Mouse (Mus musculus): ENCODE measurements around the gene Gltp.
A peak's percentile ranks its signal among the peaks of the same experiment; 100 is the strongest.

Gene Gltp

GRCm38 (mm10) chr5:114690633-114691567, at the start of gene Gltp:
Gltp (minus strand) TSS chr5:114690984.
- peak; percentile 93 for DNase-seq (ENCODE audit: low spot score)

DNA sequence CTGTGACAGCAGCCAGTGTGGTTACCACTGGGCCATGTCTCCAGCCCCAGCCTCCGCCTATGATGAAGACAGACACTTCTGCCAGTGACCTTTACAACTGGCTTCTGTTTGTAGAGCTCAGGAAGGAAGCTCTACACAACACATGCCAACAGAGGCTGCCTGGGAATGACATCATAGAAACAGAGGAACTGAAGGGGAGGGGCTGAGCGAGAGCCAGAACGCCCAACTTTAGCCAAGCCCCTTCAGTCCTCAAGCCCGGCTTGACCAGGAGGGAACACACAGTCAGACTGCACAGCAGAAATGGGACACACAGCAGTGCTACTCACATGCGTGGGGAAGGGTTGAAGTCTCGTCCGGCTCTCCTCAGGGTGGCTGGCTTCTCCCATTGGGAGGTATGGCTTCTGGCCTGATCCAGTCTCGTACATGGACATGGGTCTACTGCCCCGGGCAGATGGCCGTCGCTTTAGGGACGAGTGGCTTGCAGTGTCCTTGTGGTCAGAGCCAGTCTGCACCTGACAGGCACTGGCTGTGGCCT, 48.0 kb upstream of the Gltp start:
- DNase-seq (ENCODE audit: low spot score), result no peak

DNA sequence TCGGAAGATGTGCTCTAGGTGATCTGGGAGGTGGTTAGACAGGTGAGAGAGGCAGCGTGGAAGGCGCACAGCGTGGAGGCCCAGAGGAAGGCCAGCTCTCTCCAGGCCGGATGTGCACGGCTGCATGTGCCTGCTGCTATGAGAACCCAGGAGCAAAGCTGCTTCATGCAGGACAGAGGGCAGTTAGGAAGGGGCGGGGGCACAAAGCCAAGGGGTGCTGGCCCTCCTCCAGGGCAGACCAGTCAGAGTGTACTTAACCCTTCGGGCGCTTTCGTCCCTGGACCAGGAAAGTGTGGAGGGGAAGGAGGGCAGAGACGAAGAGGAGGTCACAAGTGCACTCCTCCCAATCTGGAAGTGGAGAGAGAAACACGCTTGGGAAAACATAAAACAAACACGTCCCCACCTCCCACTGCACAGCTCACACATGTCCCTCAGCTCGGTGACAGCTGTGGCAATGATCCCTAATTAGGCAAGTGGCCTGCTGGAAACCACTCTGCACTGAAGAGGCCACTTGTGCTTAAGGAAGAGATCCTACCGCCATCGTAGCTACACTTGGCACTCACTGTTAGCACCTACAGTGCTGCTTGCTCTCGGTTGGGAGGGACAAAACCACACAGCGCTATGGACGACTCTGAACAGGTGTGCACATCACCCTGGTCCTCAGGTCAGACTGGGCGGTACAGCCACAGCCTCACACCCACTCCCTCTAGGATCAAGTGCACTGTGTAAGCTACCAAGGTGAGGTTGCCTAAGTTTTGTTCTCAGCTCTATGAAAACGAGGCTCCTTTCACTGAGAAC, 46.5 kb upstream of the Gltp start:
- no peak for DNase-seq (ENCODE audit: low spot score)

DNA sequence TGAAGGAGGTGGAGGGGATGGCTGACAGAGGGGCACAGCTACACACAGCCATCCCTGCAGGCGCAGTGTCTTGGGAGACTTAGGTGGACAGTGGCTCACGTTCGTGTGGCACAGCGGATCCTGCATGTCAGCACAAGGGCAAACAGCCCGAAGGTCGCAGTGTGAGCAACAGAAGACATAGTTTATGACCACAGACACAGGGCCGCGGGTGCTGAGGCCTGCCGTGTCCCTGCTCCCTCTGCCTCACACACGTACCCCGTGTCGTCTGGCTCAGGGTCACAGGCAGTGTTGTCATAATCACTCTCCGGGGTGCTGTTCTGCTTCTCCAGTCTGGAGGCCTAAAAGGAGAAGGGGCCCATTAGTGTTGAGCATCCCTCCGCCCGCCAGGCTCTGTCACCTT, 42.8 kb upstream of the Gltp start:
- no peak for DNase-seq (ENCODE audit: low spot score)

GRCm38 (mm10) chr5:114731969-114732368, 41.2 kb upstream of the Gltp start:
- DNase-seq (ENCODE audit: low spot score), result no peak

GRCm38 (mm10) chr5:114731498-114731897, 40.7 kb upstream of the Gltp start:
- DNase-seq (ENCODE audit: low spot score), result no peak

DNA sequence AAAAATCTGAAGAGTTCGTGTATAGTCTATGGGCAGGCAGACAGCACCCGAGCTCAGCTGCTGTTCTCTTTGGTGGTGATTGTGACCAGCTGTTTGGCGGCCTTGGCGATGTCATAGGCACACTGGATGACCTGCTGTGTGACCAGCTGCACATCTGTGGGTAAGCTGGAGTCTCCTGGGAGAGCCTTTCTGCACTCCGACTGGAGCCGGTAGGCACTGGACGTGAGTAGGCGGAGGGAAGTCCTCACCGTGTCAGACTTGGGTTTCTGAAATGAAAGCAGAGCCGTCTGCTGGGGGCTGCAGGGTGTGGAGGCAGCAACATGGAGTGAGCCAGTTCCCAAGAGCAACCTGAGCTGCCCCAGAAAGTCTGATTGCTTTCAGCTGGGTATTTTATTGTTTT, 39.3 kb upstream of the Gltp start:
- no peak for DNase-seq (ENCODE audit: low spot score)

DNA sequence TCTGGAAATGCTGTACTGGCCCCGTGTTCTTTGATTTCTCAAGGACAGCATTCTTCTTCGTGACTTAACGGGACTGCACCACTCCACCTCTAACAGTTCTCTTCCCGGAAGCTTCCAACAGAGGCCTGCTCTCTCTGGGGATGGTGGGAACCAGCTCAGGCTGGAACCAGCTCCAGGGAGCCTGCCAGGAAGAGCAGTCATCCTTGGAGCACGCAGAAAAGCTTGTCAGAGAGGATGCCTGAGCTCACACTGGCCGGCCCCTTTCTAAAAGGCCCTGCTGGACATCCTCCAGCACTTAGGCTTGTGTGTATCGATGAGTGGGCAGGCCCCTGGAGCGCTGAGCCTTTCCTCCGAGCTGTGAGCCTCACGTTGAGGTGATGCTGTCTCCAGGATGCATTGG, 37.4 kb upstream of the Gltp start:
- DNase-seq (ENCODE audit: low spot score), result peak; percentile 39

DNA sequence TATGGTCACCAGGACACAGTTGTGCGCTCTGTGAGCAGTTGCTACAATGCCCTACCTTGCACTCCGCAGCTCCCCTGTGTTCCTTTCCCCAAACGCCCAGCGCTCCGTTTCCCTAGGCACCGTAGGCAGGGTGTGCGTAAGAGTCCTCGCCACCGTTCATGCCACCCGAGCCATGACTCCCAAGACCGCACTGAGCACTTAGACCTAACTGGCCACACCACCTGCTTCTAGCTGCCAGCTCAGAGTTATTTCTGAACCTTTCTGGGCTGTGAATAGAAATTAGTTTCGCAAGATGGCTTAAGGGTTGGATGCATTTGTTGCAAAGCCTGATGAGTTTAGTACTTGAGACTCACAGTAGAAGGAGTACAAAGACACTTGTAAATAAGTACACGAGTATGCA, 32.1 kb upstream of the Gltp start:
- DNase-seq (ENCODE audit: low spot score), result no peak

DNA sequence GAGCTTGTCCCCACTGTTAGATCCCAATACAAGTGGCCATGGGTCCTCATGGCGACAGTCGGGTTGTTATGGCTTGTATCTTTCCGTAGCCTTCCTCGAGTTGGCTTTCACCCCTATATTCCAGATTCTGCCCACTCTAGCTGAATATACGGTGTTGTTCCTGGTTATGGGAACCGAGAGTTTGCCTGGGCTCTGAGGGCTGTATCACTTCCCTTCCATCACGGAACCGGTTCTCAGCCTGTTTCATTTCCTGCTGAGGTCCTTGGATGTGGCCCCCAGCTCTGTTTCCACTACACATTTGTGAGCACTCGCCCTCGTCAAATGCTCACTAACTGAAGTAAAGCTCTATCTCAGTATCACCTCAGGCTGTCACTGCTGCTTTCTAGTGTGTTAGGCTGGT, 31.2 kb upstream of the Gltp start:
- DNase-seq (ENCODE audit: low spot score), result no peak

- no peak for DNase-seq (ENCODE audit: low spot score)
Measured at GRCm38 (mm10) chr5:114720784-114721183, 30.0 kb upstream of the Gltp start.

DNA sequence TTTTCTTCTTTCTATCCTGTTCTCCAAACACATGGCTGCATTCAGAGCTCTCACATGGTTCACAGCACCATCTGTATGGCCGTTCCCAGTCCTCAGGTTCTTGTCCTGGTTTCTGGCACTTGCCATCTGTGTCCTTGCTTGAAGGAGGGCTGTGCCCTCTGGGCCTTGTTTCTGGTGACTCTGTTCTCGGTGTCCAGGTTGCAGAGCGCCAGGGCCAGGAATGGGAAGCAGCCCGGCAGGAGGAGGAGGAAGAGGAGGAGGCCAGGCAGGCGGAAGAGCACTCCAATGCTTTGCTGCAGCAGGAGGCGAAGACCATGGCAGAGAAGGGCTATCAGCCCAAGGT, 29.1 kb upstream of the Gltp start:
- no peak for DNase-seq (ENCODE audit: low spot score)

GRCm38 (mm10) chr5:114719003-114719927, 28.5 kb upstream of the Gltp start:
- DNase-seq (ENCODE audit: low spot score), result no peak

DNA sequence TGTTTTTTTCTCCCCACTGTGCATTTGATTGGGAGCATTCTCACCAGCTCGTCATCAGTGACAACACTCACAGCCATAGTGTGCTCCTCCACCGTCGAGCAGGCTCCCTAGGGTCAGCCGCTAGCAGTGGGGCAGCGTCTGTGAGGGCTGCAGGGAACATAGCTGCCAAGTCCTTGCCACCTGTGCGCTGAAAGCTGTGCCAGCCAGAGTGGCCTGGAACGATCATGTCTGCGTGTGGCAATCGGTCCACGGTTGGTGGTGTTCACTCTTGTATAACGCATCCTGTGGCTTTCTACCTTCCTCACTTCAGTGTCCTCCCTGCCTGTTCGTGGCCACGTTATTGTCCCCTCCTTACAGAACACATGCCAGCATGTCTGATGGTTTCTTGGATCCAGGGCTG, 27.7 kb upstream of the Gltp start:
- DNase-seq (ENCODE audit: low spot score), result no peak

GRCm38 (mm10) chr5:114717937-114718336, 27.2 kb upstream of the Gltp start:
- no peak for DNase-seq (ENCODE audit: low spot score)

- no peak for DNase-seq (ENCODE audit: low spot score)
Measured at GRCm38 (mm10) chr5:114717292-114717691, 26.5 kb upstream of the Gltp start.

GRCm38 (mm10) chr5:114714551-114714950, 23.8 kb upstream of the Gltp start:
- DNase-seq (ENCODE audit: low spot score), result no peak

- DNase-seq (ENCODE audit: low spot score), result no peak
Measured at GRCm38 (mm10) chr5:114709357-114709756, 18.6 kb upstream of the Gltp start.

DNA sequence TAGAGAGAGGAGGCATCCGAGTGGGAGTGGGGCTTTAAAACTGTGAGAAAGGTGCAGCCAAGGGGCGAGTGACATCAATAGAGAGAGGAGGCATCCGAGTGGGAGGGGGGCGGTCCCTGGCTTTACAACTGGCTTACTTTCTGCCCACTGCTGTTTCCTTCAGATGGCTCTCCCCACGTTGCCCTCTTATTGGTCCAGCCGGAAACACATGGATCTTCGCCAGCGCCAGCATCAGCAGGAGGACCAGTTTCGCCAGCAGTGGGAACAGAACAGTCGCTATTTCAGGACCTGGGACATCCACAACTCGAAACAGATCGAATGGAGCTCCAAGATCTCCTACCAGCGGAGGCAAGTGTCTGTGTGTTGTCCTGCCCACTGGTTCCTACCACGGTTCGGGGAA, 17.7 kb upstream of the Gltp start:
- no peak for DNase-seq (ENCODE audit: low spot score)

DNA sequence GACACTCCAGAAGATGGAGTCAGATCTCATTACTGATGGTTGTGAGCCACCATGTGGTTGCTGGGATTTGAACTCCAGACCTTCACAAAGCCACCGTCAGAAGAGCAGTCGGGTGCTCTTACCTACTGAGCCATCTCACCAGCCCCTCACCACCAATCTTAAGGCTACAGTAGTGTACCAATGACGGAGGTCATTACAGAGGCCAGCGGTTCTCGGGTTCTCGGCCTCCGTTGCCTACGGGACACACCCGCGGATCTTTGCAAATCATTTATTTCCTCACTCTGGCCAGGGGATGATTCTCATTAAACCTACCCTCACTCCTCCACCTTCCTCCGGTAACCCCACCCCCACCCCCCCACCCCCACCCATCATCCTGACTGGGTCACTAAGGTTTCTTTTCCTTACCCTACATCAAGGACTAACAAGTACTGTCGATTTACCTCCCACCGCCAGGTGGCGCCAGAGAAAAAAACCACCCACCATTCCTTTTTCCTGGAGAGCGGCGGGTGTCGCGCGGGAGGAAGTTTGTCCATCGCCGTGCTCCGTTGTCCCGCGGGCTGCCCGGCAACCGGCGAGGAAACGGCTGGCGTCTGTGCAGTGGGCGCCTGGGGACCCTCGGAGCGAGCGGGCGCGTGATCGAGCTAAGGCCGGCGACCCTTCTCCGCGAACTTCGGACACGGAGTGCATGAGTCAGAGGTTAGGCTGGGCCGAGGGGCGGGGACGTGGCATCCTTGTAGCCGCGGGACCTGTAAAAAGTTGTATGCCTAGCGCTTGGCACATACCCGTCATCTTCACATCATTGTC, 16.7 kb upstream of the Gltp start, which contains the start of gene Tchp:
Gene Tchp (plus strand): TSS at position 496 of the 804 bp plus-strand sequence.
- DNase-seq (ENCODE audit: low spot score), result peak; percentile 94

All from ovary, postnatal 36 days (tissue).